Mouse (Mus musculus): ENCODE data around the gene Pdss2.
A peak's percentile ranks its signal among the peaks of the same experiment; 100 is the strongest.

Gene Pdss2

DNA sequence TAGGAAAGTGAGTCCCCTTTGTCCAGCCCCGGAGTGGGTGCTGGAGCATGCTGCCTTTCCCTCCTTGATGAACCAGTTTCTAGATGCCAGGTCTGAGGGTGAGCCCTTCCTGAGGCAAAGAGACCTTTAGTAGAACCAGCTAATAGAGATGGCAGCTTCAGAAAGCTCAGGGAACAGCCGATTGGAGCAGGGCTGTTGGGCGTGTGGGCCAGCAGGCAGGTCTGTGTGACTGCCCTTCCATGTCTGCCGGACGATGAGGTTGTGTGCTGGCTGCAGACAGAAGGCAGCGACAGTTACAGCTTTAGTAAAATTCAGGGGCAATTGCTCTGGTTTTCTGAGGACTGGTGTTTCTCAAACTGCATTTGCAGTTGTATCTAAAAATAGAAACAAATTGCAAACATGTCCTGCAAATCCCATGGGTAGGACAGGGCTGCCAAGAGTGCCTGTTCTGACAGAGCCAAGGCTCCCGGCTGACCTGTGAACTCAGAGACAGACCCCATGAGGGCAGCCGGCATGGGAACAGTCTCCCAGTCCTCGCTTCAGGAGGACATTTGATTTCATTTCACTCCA lies 262.2 kb downstream of the Pdss2 start:
- no peak for DNase-seq (ENCODE audit: low read depth)

DNA sequence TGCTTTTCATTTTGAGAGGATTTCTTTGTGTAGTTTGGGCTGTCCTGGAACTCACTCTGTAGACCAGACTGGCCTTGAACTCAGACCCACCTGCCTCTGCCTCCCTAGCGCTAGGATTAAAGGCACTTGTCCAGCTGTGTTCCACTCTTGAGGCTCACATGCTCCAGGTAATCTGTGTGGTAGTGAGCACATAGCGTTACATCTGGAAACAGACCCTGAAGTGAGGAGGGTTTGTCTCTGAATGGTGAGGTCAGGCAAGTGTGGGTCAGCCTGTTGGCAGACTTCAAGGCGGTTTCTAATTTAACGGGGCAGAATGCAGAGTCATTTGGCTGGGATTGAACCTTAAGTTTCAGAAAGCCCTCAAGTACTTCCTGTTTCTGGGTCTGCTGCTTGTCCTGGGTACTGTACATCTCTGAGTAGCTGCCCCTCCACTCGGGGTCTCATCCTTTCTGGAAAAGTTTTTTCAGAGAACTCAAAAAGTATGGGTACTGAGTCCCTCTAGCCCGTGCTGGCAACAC lies 264.5 kb downstream of the Pdss2 start:
- peak; percentile 42 for DNase-seq (ENCODE audit: low read depth)

DNA sequence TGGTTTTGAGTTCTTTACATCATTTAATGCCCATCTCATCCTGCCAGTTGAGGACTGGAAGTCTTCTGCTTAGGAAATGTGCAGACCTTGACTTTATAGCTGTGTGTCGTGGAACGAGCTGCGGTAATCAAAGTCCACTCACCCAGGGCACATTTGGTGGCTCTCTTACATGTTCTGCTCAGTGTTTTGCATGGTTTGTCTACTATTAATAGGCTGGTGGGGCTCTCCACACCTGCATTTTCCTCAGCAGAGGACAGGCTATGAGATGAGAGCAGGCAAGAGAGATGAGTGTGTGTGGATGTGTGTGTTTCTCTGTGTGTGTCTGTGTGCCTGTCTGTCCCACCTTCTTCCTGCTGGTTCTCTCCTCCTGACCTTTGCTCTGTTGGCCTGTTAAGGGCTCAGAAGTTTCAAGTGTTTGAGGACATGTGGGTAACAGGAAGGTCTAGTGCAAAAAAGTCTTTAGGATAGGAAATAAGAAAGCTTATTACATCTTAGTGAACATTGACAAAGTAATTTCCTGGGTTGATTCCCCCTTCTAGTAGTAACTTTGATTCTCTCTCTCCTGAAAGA lies 266.2 kb downstream of the Pdss2 start:
- DNase-seq (ENCODE audit: low read depth) = no peak

DNA sequence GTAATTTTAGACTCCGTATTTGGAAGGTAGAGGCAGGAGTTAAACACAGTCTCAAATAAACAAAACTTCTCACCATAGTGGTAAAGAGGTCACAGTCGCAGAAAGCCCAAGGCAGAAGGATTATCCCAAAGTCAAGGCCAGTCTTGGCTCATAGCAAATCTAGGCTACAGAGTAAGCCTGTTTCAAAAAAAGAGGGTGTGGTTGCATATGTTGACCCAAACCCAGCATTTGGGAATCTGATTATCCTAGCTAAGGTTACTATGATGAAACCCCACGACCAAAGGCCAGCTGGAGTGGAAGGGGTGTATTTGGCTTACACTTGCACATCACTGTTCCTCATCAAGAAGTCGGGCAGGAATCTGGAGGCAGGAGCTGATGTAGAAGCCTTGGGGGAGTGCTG lies 267.0 kb downstream of the Pdss2 start:
- no peak for DNase-seq (ENCODE audit: low read depth)

DNA sequence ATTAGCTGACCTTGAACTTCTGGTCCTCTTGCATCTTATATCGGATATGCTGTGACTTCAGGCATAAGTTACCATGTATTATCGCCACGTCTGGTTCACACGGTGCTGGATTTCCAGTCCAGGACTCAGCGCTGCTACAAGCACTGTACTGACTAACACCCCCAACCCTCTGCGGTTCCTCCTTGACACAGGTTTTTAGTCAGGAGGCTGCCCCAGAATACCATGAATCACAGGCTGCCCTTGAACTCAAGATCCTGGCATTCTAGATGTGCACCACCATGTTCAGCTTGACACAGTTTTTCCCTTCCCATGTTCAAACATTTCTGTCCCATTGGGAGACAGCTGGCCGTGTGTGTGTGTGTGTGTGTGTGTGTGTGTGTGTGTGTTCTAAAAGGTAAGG lies 267.9 kb downstream of the Pdss2 start:
- DNase-seq (ENCODE audit: low read depth) = no peak

DNA sequence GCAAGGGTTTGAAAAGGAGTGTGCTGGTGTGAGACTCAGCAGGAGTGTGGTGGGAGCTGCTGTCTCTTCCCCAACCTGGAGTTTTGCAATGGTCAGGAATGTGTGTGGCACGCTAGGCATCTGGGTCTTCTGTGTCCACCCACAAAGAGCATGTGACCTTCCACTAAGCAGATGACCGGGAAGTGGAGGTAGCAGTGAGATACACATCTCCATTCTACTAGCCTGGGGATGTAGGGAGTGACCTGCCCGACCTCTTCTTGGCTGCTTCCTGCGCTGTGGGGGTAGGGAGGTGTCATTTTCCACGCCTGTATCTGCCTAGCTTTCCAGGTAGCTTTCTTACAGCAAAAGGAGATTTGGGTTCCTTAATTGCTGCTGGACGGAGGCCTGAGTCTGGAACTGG lies 268.3 kb downstream of the Pdss2 start:
- no peak for DNase-seq (ENCODE audit: low read depth)

DNA sequence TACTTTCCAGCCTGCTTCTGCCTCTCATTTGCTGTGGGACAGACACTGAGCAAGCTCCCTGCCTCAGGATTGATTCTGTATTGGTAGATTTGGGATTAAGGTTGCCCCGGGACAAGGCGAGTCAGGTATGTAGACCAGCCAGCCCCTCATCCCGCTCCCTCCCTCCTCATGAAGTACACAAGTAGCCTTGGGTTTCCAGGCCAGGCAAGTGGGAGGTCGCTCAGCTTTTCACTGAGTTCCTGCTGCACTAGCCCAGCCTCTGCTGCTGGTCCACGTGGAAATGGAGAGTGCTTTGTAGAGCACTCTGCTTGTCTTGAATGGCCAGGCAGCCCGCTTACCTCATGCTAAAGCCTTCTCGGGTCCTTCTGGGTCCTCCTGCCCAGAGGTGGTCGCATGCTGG lies 268.7 kb downstream of the Pdss2 start:
- no peak for DNase-seq (ENCODE audit: low read depth)

DNA sequence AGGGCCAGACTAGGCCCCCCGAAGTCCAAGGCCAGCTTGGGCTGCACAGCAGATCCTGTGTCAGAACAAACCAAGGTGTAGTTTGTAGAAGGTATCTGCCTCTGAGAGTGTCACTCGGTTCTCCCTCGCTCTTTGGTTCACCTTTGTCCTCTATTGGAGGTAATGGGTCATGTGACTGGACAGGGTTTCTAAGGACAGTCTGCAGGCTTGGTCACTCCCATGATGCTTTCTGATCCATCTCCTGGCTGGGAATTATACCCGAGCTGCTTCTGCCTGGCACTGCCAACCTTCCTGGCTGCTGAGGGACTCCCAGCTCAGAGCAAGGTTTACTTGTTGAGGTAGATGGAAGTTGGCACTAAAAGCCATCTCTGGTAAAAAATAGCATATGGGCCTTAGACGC lies 269.6 kb downstream of the Pdss2 start:
- no peak for DNase-seq (ENCODE audit: low read depth)

DNA sequence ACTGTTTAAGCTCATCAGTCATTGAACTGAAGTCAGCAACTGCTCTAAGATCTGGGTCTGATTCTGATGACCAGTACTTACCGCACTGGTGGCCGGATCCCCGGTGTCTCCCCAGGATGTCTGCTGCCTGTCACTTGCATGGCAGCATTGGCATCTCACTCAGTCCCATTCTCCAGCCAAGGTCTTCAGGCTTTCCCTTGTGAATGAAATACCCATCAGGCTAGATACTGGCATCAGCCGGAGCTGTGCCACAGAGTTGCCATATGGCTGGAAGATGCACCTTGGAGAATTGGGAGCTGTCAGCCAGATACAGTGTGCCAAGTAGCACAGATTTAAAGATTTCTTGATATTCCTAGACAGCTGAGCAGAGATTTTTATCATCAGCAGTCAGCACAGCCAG lies 281.3 kb downstream of the Pdss2 start:
- no peak for DNase-seq (ENCODE audit: low read depth)

DNA sequence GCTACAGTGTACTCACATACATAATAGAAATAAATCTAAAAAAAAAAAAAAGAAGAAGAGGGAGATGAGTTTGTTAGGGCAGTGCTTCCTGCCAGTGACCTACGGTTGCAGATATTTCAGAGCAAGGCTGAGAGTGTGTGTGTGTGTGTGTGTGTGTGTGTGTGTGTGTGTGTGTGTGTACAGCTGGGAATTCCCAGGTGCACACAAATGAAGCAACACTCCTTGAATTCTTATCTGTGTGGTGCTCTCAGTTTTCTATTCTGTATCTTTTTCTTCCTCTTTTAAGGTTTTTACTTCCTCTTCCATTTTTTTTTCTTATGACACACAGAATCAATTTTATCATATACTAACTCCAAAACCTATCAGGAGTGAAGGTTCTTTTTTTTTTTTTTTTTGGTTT lies 283.0 kb downstream of the Pdss2 start:
- peak; percentile 10 for DNase-seq (ENCODE audit: low read depth)

DNA sequence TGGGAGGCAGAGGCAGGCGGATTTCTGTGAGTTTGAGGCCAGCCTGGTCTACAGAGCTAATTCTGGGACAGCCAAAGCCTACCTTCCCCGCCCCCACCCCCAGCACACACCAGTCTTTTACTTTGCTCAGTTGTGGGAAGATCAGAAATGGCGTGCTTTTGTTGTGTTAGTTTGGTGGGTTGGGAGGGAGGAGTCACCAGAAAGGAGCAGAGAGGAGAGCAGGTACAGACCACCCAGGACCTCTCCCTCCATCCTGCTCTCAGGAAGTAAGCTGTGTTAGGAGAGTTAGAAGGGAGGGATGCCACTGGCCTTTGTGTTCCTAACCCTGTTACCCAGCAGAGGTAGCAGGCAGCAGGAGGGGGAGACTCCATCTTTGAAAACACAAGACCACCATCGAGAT lies 285.8 kb downstream of the Pdss2 start:
- no peak for DNase-seq (ENCODE audit: low read depth)

DNA sequence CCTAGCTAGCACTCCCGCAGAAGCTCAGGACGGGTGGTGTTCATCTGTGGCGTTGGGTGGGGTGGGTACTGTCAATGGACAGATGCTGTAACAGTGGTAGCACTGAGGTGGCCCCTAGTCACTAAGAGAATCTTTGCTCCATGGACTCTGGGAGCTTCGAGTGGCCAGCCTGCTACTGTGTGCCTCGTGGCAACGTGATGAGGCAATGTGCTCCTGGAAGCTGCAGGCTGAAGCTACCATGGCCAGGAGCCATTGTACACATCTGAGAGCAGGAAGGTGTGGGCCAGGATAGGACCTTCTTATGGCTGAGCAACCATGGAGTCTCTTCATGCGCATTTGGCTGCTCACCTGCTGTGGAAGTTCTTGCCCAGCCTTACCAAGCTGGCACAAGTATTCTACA lies 287.9 kb downstream of the Pdss2 start:
- no peak for DNase-seq (ENCODE audit: low read depth)

DNA sequence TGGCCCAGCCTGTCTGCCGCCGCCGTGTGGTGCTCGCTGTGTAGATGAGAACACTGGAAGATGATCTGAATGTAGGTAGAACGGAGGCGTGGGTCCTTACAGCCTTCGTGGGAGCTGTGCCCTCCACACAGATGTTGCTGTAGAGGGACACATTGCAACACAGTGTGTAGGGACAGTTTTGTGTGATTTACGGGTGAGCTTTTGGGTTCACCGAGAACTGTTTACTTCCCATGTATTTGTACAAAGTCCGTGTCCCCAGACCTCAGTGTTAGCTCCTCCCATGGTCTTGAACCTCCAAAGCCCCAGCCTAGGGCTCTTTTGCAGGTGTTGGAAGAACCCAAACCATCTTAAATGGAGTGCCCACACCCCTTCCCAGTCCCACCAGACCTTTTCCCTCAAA lies 291.7 kb downstream of the Pdss2 start:
- no peak for DNase-seq (ENCODE audit: low read depth)

Data from 416B (cell line).